In the genomic region with DNA sequence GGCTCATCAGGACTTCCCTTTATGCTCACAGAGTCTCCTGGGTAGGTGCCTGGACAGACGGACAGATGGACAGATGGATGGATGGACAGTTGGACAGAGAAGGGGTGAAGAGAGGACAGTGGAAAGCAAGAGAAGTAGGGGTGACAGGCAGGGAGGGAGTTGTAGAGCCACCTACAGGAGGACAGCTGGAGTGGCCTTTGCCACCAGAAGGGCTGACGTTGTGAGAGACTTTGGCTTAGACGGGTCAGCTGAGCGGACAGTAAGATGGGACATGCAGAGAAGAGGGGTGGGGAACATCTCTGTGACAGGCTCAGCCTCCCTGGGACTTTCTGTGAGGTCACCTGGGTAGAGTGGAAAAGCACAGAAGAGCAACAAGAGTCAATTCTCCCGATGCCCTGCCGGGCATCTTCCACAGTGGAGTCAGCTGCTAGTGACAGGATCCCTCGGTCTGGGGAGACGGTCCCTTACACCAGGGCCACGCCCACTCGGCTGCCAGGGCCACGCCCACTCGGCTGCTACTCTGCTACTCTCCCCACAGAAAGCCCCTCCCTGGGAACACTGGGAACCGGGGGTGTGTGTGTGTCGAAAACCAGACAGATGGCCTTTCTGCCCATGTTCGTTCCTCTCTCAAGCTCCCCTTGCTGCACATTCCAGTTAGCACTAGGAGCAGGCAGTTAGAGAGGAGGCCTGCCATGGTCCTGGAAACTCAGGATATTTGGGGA, we compare ENCODE assay signal across 8 mouse cellular contexts. TPM values are rescaled to one million over a fixed set of nuclear protein-coding genes. Genes with fewer than 3 reads are reported as not detected.
A peak's percentile ranks its signal among the peaks of the same experiment; 100 is the strongest.
DNase-seq lines count a peak whose midpoint lies in the region; ATAC-seq lines count a peak whose summit lies in the region.

No protein-coding gene starts in this region.

- intact Hi-C loops in left cerebral cortex, postnatal 4 days (cut with DNase I): no loop called here

- peak; percentile 59 for DNase-seq in embryo, embryonic 10 days (ENCODE audit: low spot score)
- DNase-seq in embryo, embryonic 9.5 days (ENCODE audit: extremely low spot score): no peak
- DNase-seq in left cerebral cortex, postnatal 4 days: peak; percentile 59
- DNase-seq in left cerebral cortex, adult 8-10 months (ENCODE audit: low spot score in 2 of 2): no peak
- DNase-seq in retina, embryonic 14.5 days (ENCODE audit: low spot score): peak; percentile 69
- no peak for DNase-seq in yolk sac, embryonic 10.5 days (ENCODE audit: low spot score)
- no peak for DNase-seq in gastrocnemius, adult 8-10 months (ENCODE audit: low spot score in 2 of 2)

- peak; percentile 52; the same call in 1 of the 2 replicates for ATAC-seq in erythroid progenitor cell, adult 5-6 weeks (replicated peaks; ENCODE audit: low FRiP score, poor library complexity, severe bottlenecking)

RNA-seq across cellular contexts. Expression of a gene that starts 1.9 kb away (rescaled TPM):
- 1 to 10 TPM in 1 of 2 experiments, under 1 TPM in 1; 0.82 to 2.6 TPM for total RNA-seq in left cerebral cortex, postnatal 4 days (2021)
- 1 to 10 TPM; 1.7 to 8.5 (median 2.7) TPM for total RNA-seq in left cerebral cortex, adult 8-10 months (2022)
- total RNA-seq in erythroid progenitor cell, adult 5-6 weeks (2015; ENCODE audit: low replicate concordance): 0.36 TPM in 1 of 2 replicates, not detected in the other
- total RNA-seq in erythroid progenitor cell, adult 5-6 weeks (2017; ENCODE audit: low replicate concordance): not detected in 2 replicates
- total RNA-seq in gastrocnemius, adult 8-10 months (2022): not detected

RNA-seq across cellular contexts. Expression of a gene that starts 7.0 kb away (rescaled TPM):
- total RNA-seq in left cerebral cortex, postnatal 4 days (2021): 10 to 100 TPM; 16.3 to 17.3 TPM
- total RNA-seq in left cerebral cortex, adult 8-10 months (2022): 10 to 100 TPM; 13.4 to 15.3 (median 14.4) TPM
- not detected in 2 replicates for total RNA-seq in erythroid progenitor cell, adult 5-6 weeks (2015; ENCODE audit: low replicate concordance)
- not detected in 2 replicates for total RNA-seq in erythroid progenitor cell, adult 5-6 weeks (2017; ENCODE audit: low replicate concordance)
- 1 to 10 TPM; 4.2 to 7.8 (median 6.3) TPM for total RNA-seq in gastrocnemius, adult 8-10 months (2022)

RNA-seq across cellular contexts. Expression of a gene that starts 47.8 kb away (rescaled TPM):
- total RNA-seq in left cerebral cortex, postnatal 4 days (2021): 1 to 10 TPM; 1.2 to 2.4 TPM
- total RNA-seq in left cerebral cortex, adult 8-10 months (2022): 1 to 10 TPM; 5.3 to 7.6 (median 7.3) TPM
- 1.8 TPM in 1 of 2 replicates, not detected in the other for total RNA-seq in erythroid progenitor cell, adult 5-6 weeks (2015; ENCODE audit: low replicate concordance)
- total RNA-seq in erythroid progenitor cell, adult 5-6 weeks (2017; ENCODE audit: low replicate concordance): 1.9 TPM in 1 of 2 replicates, not detected in the other
- total RNA-seq in gastrocnemius, adult 8-10 months (2022): under 1 TPM; 0.22 to 0.54 (median 0.37) TPM

RNA-seq across cellular contexts. Expression of a gene that starts 56.6 kb away (rescaled TPM):
- 1 to 10 TPM; 2.2 to 3.7 TPM for total RNA-seq in left cerebral cortex, postnatal 4 days (2021)
- 1 to 10 TPM; 1.0 to 2.5 (median 2.0) TPM for total RNA-seq in left cerebral cortex, adult 8-10 months (2022)
- total RNA-seq in erythroid progenitor cell, adult 5-6 weeks (2015; ENCODE audit: low replicate concordance): not detected in 2 replicates
- not detected in 2 replicates for total RNA-seq in erythroid progenitor cell, adult 5-6 weeks (2017; ENCODE audit: low replicate concordance)
- total RNA-seq in gastrocnemius, adult 8-10 months (2022): 1 to 10 TPM in 1 of 4 experiments, under 1 TPM in 3; 0.72 to 1.3 (median 0.81) TPM

RNA-seq across cellular contexts. Expression of a gene that starts 58.6 kb away (rescaled TPM):
- total RNA-seq in left cerebral cortex, postnatal 4 days (2021): not detected
- total RNA-seq in left cerebral cortex, adult 8-10 months (2022): not detected
- total RNA-seq in erythroid progenitor cell, adult 5-6 weeks (2015; ENCODE audit: low replicate concordance): not detected in 2 replicates
- total RNA-seq in erythroid progenitor cell, adult 5-6 weeks (2017; ENCODE audit: low replicate concordance): not detected in 2 replicates
- not detected for total RNA-seq in gastrocnemius, adult 8-10 months (2022)

Comparison
In these comparisons a context has a peak if more than half of its experiments do, and no peak if none do; other contexts are left out.
1. DNase-seq: peak in embryo, embryonic 10 days (single experiment), left cerebral cortex, postnatal 4 days (single experiment) and retina, embryonic 14.5 days (single experiment); none in embryo, embryonic 9.5 days (single experiment), left cerebral cortex, adult 8-10 months (0 of 2), yolk sac, embryonic 10.5 days (single experiment) and gastrocnemius, adult 8-10 months (0 of 2).
2. RNA of a gene that starts 7.0 kb away (total RNA-seq): 16.3 to 17.3 TPM in left cerebral cortex, postnatal 4 days, 13.4 to 15.3 TPM in left cerebral cortex, adult 8-10 months and 4.2 to 7.8 TPM in gastrocnemius, adult 8-10 months; not detected in erythroid progenitor cell, adult 5-6 weeks; every median in the first group is over 4 times any median in the second.